Mouse (Mus musculus): ENCODE measurements around the gene Pax5. TPM values are rescaled to one million over a fixed set of nuclear protein-coding genes. Genes with fewer than 3 reads are reported as not detected.

Gene Pax5
- polyA plus RNA-seq, 1 experiment from 2014 or later: 9.0 TPM

GRCm38 (mm10) chr4:44713554-44714051 lies 3.3 kb upstream of the Pax5 start:
- H3K4me3 ChIP-seq: peak overlapping the region; percentile 34
- peak overlapping the region; percentile 69 for H3K27ac ChIP-seq (replicated peaks)
- H3K27me3 ChIP-seq: peaks cover 90% of the 10 kb centered on the region
- no peaks in the 10 kb centered on the region for H3K9me3 ChIP-seq
- H3K4me1 ChIP-seq: peaks cover 15% of the 10 kb centered on the region
- ATAC-seq (ENCODE audit: low FRiP score, low read depth): no peak
- WGBS: 2% methylated on average over 19 of the region's 19 CpGs
- peak overlapping the region; percentile 45 for H3K4me2 ChIP-seq (replicated peaks)
- no peaks in the 10 kb centered on the region for H3K36me3 ChIP-seq
- H3K9ac ChIP-seq (replicated peaks): peak overlapping the region; percentile 47

- Histone ChIP-seq H3K9me3 (no peaks in the 10 kb centered on the region), H3K27me3 (peaks cover 90% of the 10 kb centered on the region), H3K4me1 (peaks cover 15% of the 10 kb centered on the region), H3K36me3 (no peaks in the 10 kb centered on the region), H3K4me2 (replicated peaks) (peak overlapping the region; percentile 45), H3K9ac (replicated peaks) (peak overlapping the region; percentile 47), H3K4me3 (peak overlapping the region; percentile 34), H3K27ac (replicated peaks) (peak overlapping the region; percentile 69)
- under 1% methylated on average over 50 of the region's 50 CpGs for WGBS
- ATAC-seq (ENCODE audit: low FRiP score, low read depth): no peak
Observed at GRCm38 (mm10) chr4:44712786-44713553, 2.7 kb upstream of the Pax5 start.

GRCm38 (mm10) chr4:44712051-44712700 lies 1.9 kb upstream of the Pax5 start:
- peak overlapping the region; percentile 34 for H3K4me3 ChIP-seq
- under 1% methylated on average over 25 of the region's 25 CpGs for WGBS
- H3K27ac ChIP-seq (replicated peaks): peak overlapping the region; percentile 69
- peaks cover 90% of the 10 kb centered on the region for H3K27me3 ChIP-seq
- no peak for ATAC-seq (ENCODE audit: low FRiP score, low read depth)
- peak overlapping the region; percentile 47 for H3K9ac ChIP-seq (replicated peaks)
- H3K4me2 ChIP-seq (replicated peaks): peak overlapping the region; percentile 45
- H3K9me3 ChIP-seq: no peaks in the 10 kb centered on the region
- no peaks in the 10 kb centered on the region for H3K36me3 ChIP-seq
- peaks cover 15% of the 10 kb centered on the region for H3K4me1 ChIP-seq

- peaks cover 90% of the 10 kb centered on the region for H3K27me3 ChIP-seq
- no peaks in the 10 kb centered on the region for H3K36me3 ChIP-seq
- H3K4me2 ChIP-seq (replicated peaks): peak overlapping the region; percentile 45
- WGBS: 2% methylated on average over 25 of the region's 25 CpGs
- H3K4me3 ChIP-seq: peak overlapping the region; percentile 14
- peak overlapping the region; percentile 69 for H3K27ac ChIP-seq (replicated peaks)
- no peak for ATAC-seq (ENCODE audit: low FRiP score, low read depth)
- no peak overlapping the region for H3K9ac ChIP-seq (replicated peaks)
- no peaks in the 10 kb centered on the region for H3K9me3 ChIP-seq
- peaks cover 15% of the 10 kb centered on the region for H3K4me1 ChIP-seq
Observed at GRCm38 (mm10) chr4:44711136-44711900, 1.0 kb upstream of the Pax5 start.

GRCm38 (mm10) chr4:44710701-44711097 lies 412 bp upstream of the Pax5 start:
- Histone ChIP-seq H3K27me3 (peaks cover 95% of the 10 kb centered on the region), H3K9ac (replicated peaks) (0 out of 2 replicates have a peak overlapping the region, but pooled peaks have one; percentile 45), H3K4me2 (replicated peaks) (no peak overlapping the region; the same call in 1 of the 2 replicates), H3K36me3 (no peaks in the 10 kb centered on the region), H3K4me1 (peaks cover 15% of the 10 kb centered on the region), H3K4me3 (peak overlapping the region; percentile 14), H3K9me3 (no peaks in the 10 kb centered on the region), H3K27ac (replicated peaks) (peak overlapping the region; percentile 69; the same call in 1 of the 2 replicates)
- WGBS: under 1% methylated on average over 30 of the region's 30 CpGs
- ATAC-seq (ENCODE audit: low FRiP score, low read depth): no peak

- Histone ChIP-seq H3K27ac (replicated peaks) (no peak overlapping the region), H3K27me3 (peaks cover 99% of the 10 kb centered on the region), H3K36me3 (no peaks in the 10 kb centered on the region), H3K4me2 (replicated peaks) (peak overlapping the region; percentile 26), H3K9ac (replicated peaks) (no peak overlapping the region), H3K9me3 (no peaks in the 10 kb centered on the region), H3K4me3 (peak overlapping the region; percentile 19), H3K4me1 (peaks cover 17% of the 10 kb centered on the region)
- no peak for ATAC-seq (ENCODE audit: low FRiP score, low read depth)
Observed at GRCm38 (mm10) chr4:44709091-44709695, 1.1 kb downstream of the Pax5 start.

- Histone ChIP-seq H3K9ac (replicated peaks) (no peak overlapping the region), H3K27me3 (peaks cover 99% of the 10 kb centered on the region), H3K27ac (replicated peaks) (no peak overlapping the region), H3K9me3 (no peaks in the 10 kb centered on the region), H3K4me1 (peaks cover 18% of the 10 kb centered on the region), H3K4me2 (replicated peaks) (peak overlapping the region; percentile 19), H3K4me3 (0 out of 2 replicates have a peak overlapping the region, but pooled peaks have one; percentile 9), H3K36me3 (no peaks in the 10 kb centered on the region)
- 43% methylated on average over 8 of the region's 8 CpGs for WGBS
- no peak for ATAC-seq (ENCODE audit: low FRiP score, low read depth)
Observed at GRCm38 (mm10) chr4:44708311-44708710, 2.0 kb downstream of the Pax5 start.

GRCm38 (mm10) chr4:44706865-44707264 lies 3.4 kb downstream of the Pax5 start:
- Histone ChIP-seq H3K4me3 (no peak overlapping the region), H3K4me1 (peaks cover 24% of the 10 kb centered on the region), H3K4me2 (replicated peaks) (0 out of 2 replicates have a peak overlapping the region, but pooled peaks have one; percentile 8)

GRCm38 (mm10) chr4:44705967-44706366 lies 4.3 kb downstream of the Pax5 start:
- H3K27me3 ChIP-seq: peaks cover 99% of the 10 kb centered on the region
- no peak overlapping the region for H3K27ac ChIP-seq (replicated peaks)
- no peak overlapping the region for H3K9ac ChIP-seq (replicated peaks)
- no peak for ATAC-seq (ENCODE audit: low FRiP score, low read depth)
- WGBS: 7% methylated on average over 7 of the region's 7 CpGs
- H3K4me3 ChIP-seq: peak overlapping the region; percentile 15; the same call in 1 of the 2 replicates
- no peaks in the 10 kb centered on the region for H3K36me3 ChIP-seq
- H3K4me1 ChIP-seq: peaks cover 31% of the 10 kb centered on the region
- H3K9me3 ChIP-seq: no peaks in the 10 kb centered on the region
- peak overlapping the region; percentile 73 for H3K4me2 ChIP-seq (replicated peaks)

More at GRCm38 (mm10) chr4:44706865-44707264, 3.4 kb downstream of the Pax5 start:
- peaks cover 99% of the 10 kb centered on the region for H3K27me3 ChIP-seq
- H3K9me3 ChIP-seq: no peaks in the 10 kb centered on the region
- ATAC-seq (ENCODE audit: low FRiP score, low read depth): no peak
- WGBS: 31% methylated on average over 1 of the region's 1 CpGs
- H3K27ac ChIP-seq (replicated peaks): no peak overlapping the region
- no peak overlapping the region; the same call in 1 of the 2 replicates for H3K9ac ChIP-seq (replicated peaks)
- no peaks in the 10 kb centered on the region for H3K36me3 ChIP-seq

- Histone ChIP-seq H3K9me3 (no peaks in the 10 kb centered on the region), H3K4me2 (replicated peaks) (peak overlapping the region; percentile 73), H3K27me3 (peaks cover 100% of the 10 kb centered on the region), H3K36me3 (no peaks in the 10 kb centered on the region), H3K4me1 (peaks cover 31% of the 10 kb centered on the region), H3K27ac (replicated peaks) (no peak overlapping the region), H3K9ac (replicated peaks) (no peak overlapping the region), H3K4me3 (peak overlapping the region; percentile 53; the same call in 1 of the 2 replicates)
- no peak for ATAC-seq (ENCODE audit: low FRiP score, low read depth)
- WGBS: 1% methylated on average over 3 of the region's 3 CpGs
Observed at GRCm38 (mm10) chr4:44705151-44705550, 5.1 kb downstream of the Pax5 start.

- Histone ChIP-seq H3K4me2 (replicated peaks) (peak overlapping the region; percentile 73), H3K9ac (replicated peaks) (peak overlapping the region; percentile 56), H3K4me1 (peaks cover 31% of the 10 kb centered on the region), H3K4me3 (peak overlapping the region; percentile 53), H3K36me3 (no peaks in the 10 kb centered on the region), H3K27me3 (peaks cover 100% of the 10 kb centered on the region), H3K27ac (replicated peaks) (peak overlapping the region; percentile 58), H3K9me3 (no peaks in the 10 kb centered on the region)
- 0% methylated on average over 36 of the region's 38 CpGs for WGBS
- ATAC-seq (ENCODE audit: low FRiP score, low read depth): peak; percentile 99
Observed at GRCm38 (mm10) chr4:44704369-44704745, 5.9 kb downstream of the Pax5 start.
